Mouse (Mus musculus) fat pad, adult 2 months (tissue): Measurements from ENCODE around the gene Krtap6-2.

Experiments used
- DNase-seq: peaks from one replicate; pipeline ENCODE4 v3.0.0-alpha.2; 2011; ENCODE audit warnings: low read depth, low spot score; ENCODE audit errors: extremely low read depth

The Krtap6-2 gene

GRCm38 (mm10) chr16:89420011-89420410 is at the start of gene Krtap6-2:
TSS of gene Krtap6-2 (minus strand) at chr16:89420111.
- DNase-seq: no peak

GRCm38 (mm10) chr16:89461189-89461588 is 41.3 kb upstream of the Krtap6-2 start:
- DNase-seq: no peak

DNA sequence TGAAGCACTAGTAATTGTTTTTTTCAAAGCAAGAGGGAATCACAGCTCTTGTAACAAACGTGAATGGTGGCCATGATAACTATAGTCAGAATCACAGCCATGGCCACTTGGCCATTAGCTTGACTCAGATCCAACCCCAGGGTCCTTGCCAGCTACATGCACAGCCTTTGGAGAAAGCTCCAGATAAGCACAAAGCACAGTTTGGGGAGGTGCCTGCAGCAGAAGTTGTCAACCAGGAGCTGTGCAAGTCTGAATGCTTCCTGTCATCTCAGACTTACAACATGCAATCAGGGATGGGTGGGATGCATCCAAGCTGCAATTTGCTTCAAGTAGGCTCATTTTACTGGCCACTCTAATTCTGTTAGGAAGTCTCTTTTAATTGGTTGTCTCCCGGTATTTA is 9.7 kb upstream of the Krtap6-2 start:
- no peak for DNase-seq

DNA sequence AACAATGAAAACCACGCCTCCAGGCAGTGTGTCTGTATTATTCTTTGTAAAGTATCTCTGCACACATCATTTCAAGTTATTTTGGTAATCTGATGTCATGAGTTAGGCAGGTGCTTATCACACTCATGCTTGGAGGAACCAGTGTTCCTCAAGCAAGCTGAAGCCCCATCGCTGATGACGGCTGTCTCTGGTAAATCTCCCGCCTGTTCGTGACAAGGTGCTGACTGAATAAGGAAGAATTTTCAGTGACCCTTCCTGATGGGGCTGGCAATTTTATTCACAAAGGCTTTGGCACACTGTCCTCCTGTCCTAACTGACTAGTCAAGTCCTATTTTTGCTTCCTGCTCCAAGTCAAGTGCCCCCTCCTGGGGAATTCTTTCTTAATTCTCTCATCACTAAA is 5.4 kb upstream of the Krtap6-2 start:
- no peak for DNase-seq

GRCm38 (mm10) chr16:89416311-89416710 is 3.6 kb downstream of the Krtap6-2 start:
- no peak for DNase-seq

- no peak for DNase-seq
These were observed 9.4 kb downstream of the Krtap6-2 start for GRCm38 (mm10) chr16:89410345-89411068.

GRCm38 (mm10) chr16:89403768-89404167 is 16.1 kb downstream of the Krtap6-2 start, which contains the start of gene Krtap21-1:
TSS of gene Krtap21-1 (minus strand) at chr16:89403868.
- no peak for DNase-seq

DNA sequence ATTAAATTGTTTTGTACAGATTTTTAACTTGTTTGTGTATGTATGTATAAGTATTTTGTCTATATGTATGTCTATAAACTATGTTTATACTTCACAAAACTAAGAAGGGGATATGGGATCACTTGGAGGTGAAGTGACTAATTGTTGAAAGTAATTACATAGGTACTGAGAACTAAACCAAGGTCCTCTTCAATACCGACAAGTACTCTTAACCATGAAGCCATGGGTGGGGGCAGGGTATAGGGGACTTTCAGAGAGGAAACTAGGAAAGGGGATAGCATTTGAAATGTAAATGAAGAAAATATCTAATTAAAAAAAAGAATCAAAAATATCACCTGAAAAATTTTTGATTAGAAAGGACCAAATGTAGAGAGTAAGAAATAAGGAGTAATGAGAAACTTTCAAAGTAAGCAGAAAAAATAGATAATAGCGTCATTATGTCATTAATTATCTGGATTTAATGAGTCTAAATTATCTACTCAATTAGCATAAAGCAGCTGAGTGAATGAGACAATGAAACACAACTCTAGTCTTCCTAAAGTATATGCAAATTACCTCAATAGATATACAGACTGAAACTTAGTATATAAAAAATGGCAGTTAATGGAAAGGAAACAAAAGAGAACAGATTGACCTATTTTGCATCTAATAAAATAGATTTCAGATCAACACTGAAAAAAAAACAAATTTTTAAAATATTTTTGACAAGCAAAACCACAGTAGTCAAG is 47.0 kb downstream of the Krtap6-2 start:
- DNase-seq: no peak
